Mouse (Mus musculus) heart, embryonic 13.5 days (tissue): ENCODE data around the gene Ssbp4. TPM values are rescaled to one million over a fixed set of nuclear protein-coding genes. Genes with fewer than 3 reads are reported as not detected.

Experiments used
- ATAC-seq: fragments of 200-750 bp; cut with Nextera tagmentation; 2 replicates; pipeline ENCODE4 v1.8.0; 2017; ENCODE audit warnings: moderate TSS enrichment; ENCODE audit not compliant: insufficient number of reproducible peaks, low FRiP score, low TSS enrichment; ENCODE audit errors: extremely low read depth
- H3K27ac ChIP-seq: fragments of 300-500 bp; sonication (generic); replicated peaks from 2 replicates; pipeline ENCODE4 v1.5.1; 2015; ENCODE audit warnings: moderate library complexity, mild to moderate bottlenecking, inconsistent platforms
- H3K27me3 ChIP-seq: fragments of 300-500 bp; sonication (generic); replicated peaks from 2 replicates; pipeline ENCODE4 v1.6.1; 2015; ENCODE audit warnings: mild to moderate bottlenecking, inconsistent platforms
- H3K36me3 ChIP-seq: fragments of 300-500 bp; sonication (generic); 2 replicates; pipeline ENCODE4 v1.6.1; 2015; ENCODE audit warnings: mild to moderate bottlenecking, inconsistent platforms
- H3K4me1 ChIP-seq: fragments of 300-500 bp; sonication (generic); 2 replicates; pipeline ENCODE4 v1.6.1; 2015; ENCODE audit warnings: inconsistent platforms
- H3K4me2 ChIP-seq: fragments of 300-500 bp; sonication (generic); 2 replicates; pipeline ENCODE4 v1.6.1; 2015; ENCODE audit warnings: inconsistent platforms, mild to moderate bottlenecking, moderate library complexity
- H3K4me3 ChIP-seq: fragments of 300-500 bp; sonication (generic); 2 replicates; pipeline ENCODE4 v1.5.1; 2015; ENCODE audit warnings: moderate library complexity, mild to moderate bottlenecking, inconsistent platforms
- H3K9ac ChIP-seq: fragments of 300-500 bp; sonication (generic); 2 replicates; pipeline ENCODE4 v1.6.1; 2015; ENCODE audit warnings: inconsistent platforms, mild to moderate bottlenecking, moderate library complexity
- H3K9me3 ChIP-seq: fragments of 300-500 bp; sonication (generic); 2 replicates; pipeline ENCODE4 v1.6.1; 2016; ENCODE audit warnings: inconsistent platforms
- WGBS: fragments of 180-500 bp; shearing (Covaris S2); methylation state at CpG from one replicate; pipeline ENCODE4 v1.1.7; 2015; ENCODE audit warnings: mixed read lengths; 5-methylcytosine and 5-hydroxymethylcytosine counted together
- polyA plus RNA-seq: library from polyadenylated mRNA; unstranded; fragments of >200 nt; fragmentation: Nextera tagmentation; extraction: Ambion mirVana; gene quantifications from 2 replicates; pipeline ENCODE4 v1.2.1, GENCODE M21; 2015

Gene Ssbp4
- polyA plus RNA-seq, 1 experiment from 2014 or later: 63.3 TPM

DNA sequence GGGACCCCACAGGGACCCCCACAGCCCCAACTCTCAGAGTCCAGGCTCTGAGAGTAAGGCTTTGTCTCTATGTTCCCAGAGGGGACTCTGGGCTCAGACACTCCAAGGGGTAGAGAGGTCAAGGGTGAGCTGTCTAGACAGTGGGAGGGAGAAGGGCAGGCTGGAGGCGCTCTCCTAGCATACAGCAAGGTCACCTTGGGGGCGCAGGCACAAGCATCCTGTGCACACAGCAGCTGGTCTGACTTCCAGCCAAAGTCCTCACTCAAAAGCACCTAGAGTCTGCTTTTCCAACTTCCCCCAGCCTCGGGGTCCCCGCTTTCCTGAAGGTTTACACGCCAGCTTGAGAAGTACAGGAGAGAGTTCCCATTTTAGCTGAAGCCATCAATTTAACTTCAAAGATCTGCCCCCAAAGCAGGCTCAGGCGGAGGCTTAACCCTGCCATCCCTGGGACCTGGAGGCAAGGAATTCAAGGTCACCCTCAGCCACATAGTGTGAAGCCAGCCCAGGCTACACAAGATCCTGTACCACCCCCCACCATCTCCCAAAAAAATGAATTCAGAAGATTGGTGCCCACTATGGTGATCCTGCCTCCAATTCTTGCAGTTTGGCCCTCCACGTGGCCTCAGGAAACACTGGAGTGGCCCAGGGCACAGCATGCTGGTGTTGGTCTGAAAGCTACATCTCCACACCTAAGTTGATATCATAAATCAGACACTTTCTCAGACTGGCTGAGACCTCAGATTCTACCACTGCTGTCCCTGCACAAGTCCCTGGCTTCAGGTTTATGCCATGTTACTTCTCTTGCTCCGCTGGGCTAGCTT is 38.9 kb upstream of the Ssbp4 start:
- no peaks in the 10 kb centered on the region for H3K9me3 ChIP-seq
- no peak overlapping the region for H3K4me3 ChIP-seq
- H3K4me1 ChIP-seq: peaks cover 52% of the 10 kb centered on the region
- no peak for ATAC-seq
- no peak overlapping the region for H3K4me2 ChIP-seq
- H3K27ac ChIP-seq: peak overlapping the region; percentile 89
- H3K9ac ChIP-seq: peak overlapping the region; percentile 60
- H3K36me3 ChIP-seq: peaks cover 35% of the 10 kb centered on the region
- H3K27me3 ChIP-seq: no peaks in the 10 kb centered on the region
- WGBS: 43% methylated on average over 8 of the region's 8 CpGs

GRCm38 (mm10) chr8:70646775-70647174 is 38.1 kb upstream of the Ssbp4 start:
- no peaks in the 10 kb centered on the region for H3K9me3 ChIP-seq
- H3K4me3 ChIP-seq: no peak overlapping the region
- peaks cover 52% of the 10 kb centered on the region for H3K4me1 ChIP-seq
- peaks cover 27% of the 10 kb centered on the region for H3K36me3 ChIP-seq
- no peak overlapping the region for H3K4me2 ChIP-seq
- H3K27ac ChIP-seq: peak overlapping the region; percentile 89
- no peaks in the 10 kb centered on the region for H3K27me3 ChIP-seq
- ATAC-seq: no peak
- peak overlapping the region; percentile 60 for H3K9ac ChIP-seq

GRCm38 (mm10) chr8:70646369-70646768 is 37.7 kb upstream of the Ssbp4 start:
- Histone ChIP-seq H3K27ac (peak overlapping the region; percentile 89), H3K4me1 (peaks cover 52% of the 10 kb centered on the region), H3K9me3 (no peaks in the 10 kb centered on the region), H3K9ac (0 out of 2 replicates have a peak overlapping the region, but pooled peaks have one; percentile 38), H3K4me2 (no peak overlapping the region), H3K36me3 (peaks cover 23% of the 10 kb centered on the region), H3K27me3 (no peaks in the 10 kb centered on the region), H3K4me3 (no peak overlapping the region)
- no peak for ATAC-seq
- 72% methylated on average over 6 of the region's 6 CpGs for WGBS

DNA sequence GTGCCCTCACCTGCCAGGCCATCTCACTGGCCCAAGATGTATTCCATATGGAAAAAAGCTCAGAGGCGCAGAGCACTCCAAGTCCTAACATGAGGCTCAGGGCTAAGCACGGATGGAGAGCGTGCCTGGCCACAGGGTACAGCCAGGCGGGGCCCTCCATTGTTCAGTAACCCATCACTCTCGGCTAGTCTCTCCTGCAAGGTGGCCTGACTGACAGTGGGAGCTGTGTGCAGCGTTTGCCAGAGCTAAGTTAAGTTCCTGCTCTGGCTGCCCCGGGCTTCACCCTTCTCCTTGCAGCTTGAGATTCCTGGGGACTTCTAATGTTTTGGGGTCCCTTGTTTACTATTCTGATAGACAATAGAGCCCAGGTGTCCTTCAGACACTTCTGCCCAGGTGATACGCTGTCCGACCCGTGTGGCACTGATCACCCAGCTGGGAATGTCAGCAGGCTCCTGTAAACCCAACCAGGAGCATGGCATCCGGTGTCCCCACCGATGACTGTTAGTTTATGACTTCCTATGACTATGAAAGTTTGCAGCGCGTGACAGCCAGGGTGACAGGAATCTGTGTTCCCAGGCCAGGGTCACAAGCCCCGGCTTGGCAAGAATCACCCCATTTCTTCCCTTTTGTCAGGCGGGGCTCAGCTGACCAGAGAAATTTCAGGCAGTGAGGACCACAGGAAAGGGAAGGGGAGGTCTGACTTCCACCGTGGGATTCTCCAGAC is 37.0 kb upstream of the Ssbp4 start:
- no peak overlapping the region for H3K4me2 ChIP-seq
- peak overlapping the region; percentile 38 for H3K9ac ChIP-seq
- no peaks in the 10 kb centered on the region for H3K9me3 ChIP-seq
- peaks cover 16% of the 10 kb centered on the region for H3K36me3 ChIP-seq
- peak overlapping the region; percentile 21 for H3K27ac ChIP-seq
- no peak for ATAC-seq
- no peak overlapping the region for H3K4me3 ChIP-seq
- 58% methylated on average over 17 of the region's 17 CpGs for WGBS
- H3K27me3 ChIP-seq: no peaks in the 10 kb centered on the region
- H3K4me1 ChIP-seq: peaks cover 52% of the 10 kb centered on the region

- Histone ChIP-seq H3K36me3 (peaks cover 8% of the 10 kb centered on the region; the same call in 1 of the 2 replicates), H3K4me2 (no peak overlapping the region), H3K9me3 (no peaks in the 10 kb centered on the region), H3K27ac (no peak overlapping the region), H3K4me1 (peaks cover 42% of the 10 kb centered on the region), H3K27me3 (no peaks in the 10 kb centered on the region), H3K4me3 (no peak overlapping the region), H3K9ac (no peak overlapping the region)
- WGBS: 77% methylated on average over 2 of the region's 2 CpGs
- ATAC-seq: no peak
Observed at GRCm38 (mm10) chr8:70644065-70644464, 35.4 kb upstream of the Ssbp4 start.

GRCm38 (mm10) chr8:70643019-70643418 is 34.3 kb upstream of the Ssbp4 start:
- H3K4me2 ChIP-seq: no peak overlapping the region
- H3K27ac ChIP-seq: no peak overlapping the region
- H3K4me1 ChIP-seq: peaks cover 40% of the 10 kb centered on the region
- WGBS: 62% methylated on average over 3 of the region's 3 CpGs
- no peaks in the 10 kb centered on the region for H3K9me3 ChIP-seq
- no peak overlapping the region for H3K9ac ChIP-seq
- H3K36me3 ChIP-seq: no peaks in the 10 kb centered on the region
- H3K27me3 ChIP-seq: no peaks in the 10 kb centered on the region
- no peak for ATAC-seq
- no peak overlapping the region for H3K4me3 ChIP-seq

- Histone ChIP-seq H3K27ac (peak overlapping the region; percentile 54), H3K9ac (no peak overlapping the region), H3K4me3 (no peak overlapping the region), H3K4me1 (peaks cover 38% of the 10 kb centered on the region), H3K36me3 (no peaks in the 10 kb centered on the region), H3K27me3 (no peaks in the 10 kb centered on the region), H3K4me2 (no peak overlapping the region), H3K9me3 (no peaks in the 10 kb centered on the region)
- no peak for ATAC-seq
- 48% methylated on average over 9 of the region's 9 CpGs for WGBS
Observed at GRCm38 (mm10) chr8:70638752-70639151, 30.1 kb upstream of the Ssbp4 start.

GRCm38 (mm10) chr8:70636838-70637237 is 28.2 kb upstream of the Ssbp4 start:
- Histone ChIP-seq H3K9me3 (no peaks in the 10 kb centered on the region), H3K4me3 (no peak overlapping the region), H3K9ac (0 out of 2 replicates have a peak overlapping the region, but pooled peaks have one; percentile 19), H3K36me3 (no peaks in the 10 kb centered on the region), H3K4me2 (no peak overlapping the region), H3K27ac (no peak overlapping the region), H3K27me3 (0 out of 2 replicates have a peak, but pooled peaks cover 5% of the 10 kb centered on the region), H3K4me1 (peaks cover 49% of the 10 kb centered on the region)
- ATAC-seq: no peak
- 66% methylated on average over 8 of the region's 8 CpGs for WGBS

DNA sequence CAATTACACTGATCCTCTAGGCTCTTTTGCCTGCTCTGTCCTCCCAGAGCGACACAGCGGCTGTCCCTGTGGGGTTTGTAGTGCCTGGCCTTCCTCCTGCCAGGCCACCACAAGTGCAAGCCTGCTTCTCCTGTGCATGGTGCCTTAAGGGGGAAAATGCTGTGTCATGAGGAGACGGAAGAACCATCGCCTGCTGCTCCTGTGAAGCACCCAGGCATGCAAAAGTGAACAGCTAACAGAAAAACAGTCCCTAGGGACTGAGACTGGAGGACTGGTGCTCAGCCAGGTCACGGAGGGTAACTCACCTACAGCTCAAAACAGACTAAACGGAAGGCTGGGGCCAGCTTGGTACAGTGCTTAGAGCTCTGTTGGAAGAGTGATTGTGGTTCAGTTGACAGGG is 26.9 kb upstream of the Ssbp4 start:
- Histone ChIP-seq H3K4me1 (peaks cover 62% of the 10 kb centered on the region), H3K27ac (no peak overlapping the region), H3K9ac (peak overlapping the region; percentile 59; the same call in 1 of the 2 replicates)

GRCm38 (mm10) chr8:70634066-70634465 is 25.4 kb upstream of the Ssbp4 start:
- no peak overlapping the region for H3K4me3 ChIP-seq
- WGBS: 25% methylated on average over 6 of the region's 6 CpGs
- H3K27ac ChIP-seq: peak overlapping the region; percentile 67
- H3K36me3 ChIP-seq: no peaks in the 10 kb centered on the region
- H3K9me3 ChIP-seq: no peaks in the 10 kb centered on the region
- H3K4me2 ChIP-seq: 0 out of 2 replicates have a peak overlapping the region, but pooled peaks have one; percentile 3
- peaks cover 69% of the 10 kb centered on the region for H3K4me1 ChIP-seq
- 0 out of 2 replicates have a peak overlapping the region, but pooled peaks have one; percentile 45 for H3K9ac ChIP-seq
- H3K27me3 ChIP-seq: peaks cover 14% of the 10 kb centered on the region
- no peak for ATAC-seq

More for the DNA sequence above, 26.9 kb upstream of the Ssbp4 start:
- WGBS: 73% methylated on average over 6 of the region's 6 CpGs
- H3K9me3 ChIP-seq: no peaks in the 10 kb centered on the region
- H3K4me3 ChIP-seq: no peak overlapping the region
- H3K36me3 ChIP-seq: no peaks in the 10 kb centered on the region
- ATAC-seq: no peak
- H3K27me3 ChIP-seq: peaks cover 14% of the 10 kb centered on the region
- H3K4me2 ChIP-seq: no peak overlapping the region

DNA sequence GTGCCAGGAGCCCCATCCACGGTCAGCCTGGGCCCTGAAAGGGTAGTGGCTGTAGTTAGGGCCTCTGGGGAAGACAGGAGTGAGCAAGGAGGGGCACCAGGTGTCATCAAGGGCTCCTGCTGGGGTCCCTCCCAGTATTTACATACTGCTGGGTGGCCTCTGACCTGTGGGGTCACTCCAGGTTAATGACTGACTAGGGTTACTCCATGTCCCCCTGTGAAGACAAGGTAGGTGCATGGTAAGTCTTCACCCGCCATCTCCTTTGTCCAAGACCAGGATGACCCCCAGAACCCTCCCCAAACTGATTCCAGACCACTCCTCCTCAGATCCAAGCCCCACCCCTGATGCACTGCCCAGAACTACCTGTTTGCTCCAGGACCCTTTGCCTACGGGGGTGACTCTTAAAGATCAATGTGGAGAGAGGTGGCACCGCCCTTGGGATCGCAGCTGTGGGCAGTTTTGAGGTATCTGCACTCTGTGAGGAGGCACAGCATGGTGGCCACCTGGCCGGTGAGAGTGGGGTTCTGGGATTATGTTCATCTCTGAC is 23.7 kb upstream of the Ssbp4 start, which contains the start of gene Gdf15:
TSS of gene Gdf15 (minus strand) at position 111 of the 547 bp plus-strand sequence.
- peaks cover 60% of the 10 kb centered on the region for H3K4me1 ChIP-seq
- 82% methylated on average over 6 of the region's 6 CpGs for WGBS
- peak within 1 kb of the TSS; percentile 73 for H3K4me2 ChIP-seq
- H3K9me3 ChIP-seq: no peaks in the 10 kb centered on the region
- no peaks in the 10 kb centered on the region for H3K36me3 ChIP-seq
- H3K9ac ChIP-seq: peak within 1 kb of the TSS; percentile 79
- peaks cover 14% of the 10 kb centered on the region for H3K27me3 ChIP-seq
- H3K4me3 ChIP-seq: peak within 1 kb of the TSS; percentile 55
- peak within 1 kb of the TSS; percentile 67; the same call in 1 of the 2 replicates for H3K27ac ChIP-seq
- ATAC-seq: no peak
